Mouse (Mus musculus): ENCODE results near the gene Hnrnpab.

DNA sequence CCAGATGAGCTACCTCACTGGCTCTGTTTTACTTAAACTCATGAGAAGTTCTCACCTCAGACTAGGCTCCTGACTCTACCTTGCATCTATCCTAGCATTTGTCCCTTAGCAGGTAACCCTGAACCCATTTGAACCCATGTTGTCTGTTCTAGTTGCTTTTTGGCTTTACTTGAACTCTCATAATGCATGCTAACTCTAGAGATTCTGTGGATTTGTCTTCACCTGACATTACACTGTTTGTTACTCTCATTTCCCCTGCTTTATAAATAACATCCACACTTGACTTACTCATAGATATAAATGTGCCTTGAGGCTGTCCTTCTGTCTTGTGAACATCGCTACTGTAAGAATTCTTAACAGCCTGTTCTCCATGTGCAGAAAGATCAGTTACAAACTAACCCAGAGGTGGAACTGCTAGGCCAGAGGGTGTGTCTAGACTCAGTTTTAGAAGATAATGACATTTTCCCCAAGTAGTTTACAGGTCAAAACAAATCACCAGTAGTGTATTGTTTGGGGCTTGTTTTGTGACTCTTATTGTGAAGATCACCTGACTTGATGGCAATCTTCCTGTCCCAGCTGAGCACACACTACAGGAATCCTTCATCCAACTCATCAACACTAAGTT lies 11.1 kb downstream of the Hnrnpab start:
- TF ChIP-seq CTCF (IDR thresholded peaks at IDR 0.05; ENCODE audit: low read depth, low read length) (no peak), POLR2A (IDR thresholded peaks at IDR 0.05; ENCODE audit: insufficient read depth, low read length) (no peak), EP300 (IDR thresholded peaks at IDR 0.05; ENCODE audit: insufficient read depth, low read depth, low read length) (no peak)
